Mouse (Mus musculus) thymus, adult 2 months (tissue): ENCODE measurements around the gene Nf1.

Experiments used
- CTCF ChIP-seq: fragments of 200-500 bp; IDR thresholded peaks from 2 replicates; pipeline ENCODE4 v1.5.1; 2012; ENCODE audit warnings: mild to moderate bottlenecking, control low read depth, low read length, moderate library complexity, borderline replicate concordance; ENCODE audit not compliant: control insufficient read depth, poor library complexity, insufficient read depth; ENCODE audit errors: extremely low read depth
- POLR2A ChIP-seq: fragments of 200-500 bp; IDR thresholded peaks from 2 replicates; pipeline ENCODE4 v1.6.1; 2012; ENCODE audit warnings: mild to moderate bottlenecking, low read length, control low read depth, moderate library complexity; ENCODE audit not compliant: control insufficient read depth, poor library complexity, insufficient read depth; ENCODE audit errors: extremely low read depth

DNA sequence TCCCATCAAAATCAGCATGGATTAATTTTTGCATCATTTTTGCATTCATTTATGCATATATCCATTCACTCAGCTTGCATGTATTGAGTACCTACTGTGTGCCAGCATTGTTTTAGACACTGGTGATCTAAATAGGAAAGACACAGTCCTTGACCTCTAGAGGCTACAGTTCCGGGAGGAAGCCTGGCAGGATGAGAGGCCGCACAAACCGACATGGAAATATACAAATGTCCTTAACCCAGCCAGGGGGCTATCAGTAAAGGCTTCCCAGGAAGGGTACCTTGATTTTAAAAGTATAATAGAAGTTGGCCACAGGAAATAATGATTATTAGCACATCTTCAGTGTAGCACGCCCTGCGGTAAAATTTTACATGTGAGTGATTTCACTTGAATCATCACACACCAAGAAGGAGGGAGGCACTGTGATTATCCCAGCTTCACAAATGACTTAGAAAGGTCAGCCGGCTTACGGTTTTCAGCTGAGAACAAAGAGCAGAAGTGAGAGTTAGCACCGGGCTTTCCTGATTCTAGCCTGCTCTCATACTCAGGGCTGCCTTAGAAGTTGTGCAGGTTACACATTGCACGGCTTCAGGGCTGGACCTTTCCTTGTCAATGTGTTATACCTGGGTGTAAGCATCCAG is 31.8 kb upstream of the Nf1 start:
- TF ChIP-seq CTCF: no peak
- no peak for TF ChIP-seq POLR2A
